Mouse (Mus musculus) bone marrow macrophage, adult 2 months (primary cell): ENCODE measurements at regions not wholly inside any gene's neighbourhood (a gene's known extent, or its start where the extent isn't known, plus 50 kb on each side); places are given as distances from the start of the nearest gene placed in this dataset.

Source experiments
- CTCF ChIP-seq: IDR thresholded peaks from 2 replicates; pipeline ENCODE4 v1.5.1; 2012; ENCODE audit warnings: low read depth, mild to moderate bottlenecking, low read length, moderate library complexity
- POLR2A ChIP-seq: IDR thresholded peaks from 2 replicates; pipeline ENCODE4 v1.6.1; 2012; ENCODE audit warnings: mild to moderate bottlenecking, low read depth, low read length, borderline replicate concordance

GRCm38 (mm10) chr7:95829889-95830288 is 341.2 kb upstream of the Tenm4 start:
- TF ChIP-seq CTCF (no peak), POLR2A (no peak)
